Mouse (Mus musculus) midbrain, embryonic 12.5 days (tissue): ENCODE data around the gene Farp2. TPM values are rescaled to one million over a fixed set of nuclear protein-coding genes. Genes with fewer than 3 reads are reported as not detected.
A peak's percentile ranks its signal among the peaks of the same experiment; 100 is the strongest.

Experiments used
- ATAC-seq: fragments of 200-750 bp; cut with Nextera tagmentation; 2 replicates; pipeline ENCODE4 v1.8.0; 2017; ENCODE audit warnings: low read depth, moderate TSS enrichment, moderate library complexity; ENCODE audit not compliant: low FRiP score
- H3K27ac ChIP-seq: fragments of 300-500 bp; sonication (generic); replicated peaks from 2 replicates; pipeline ENCODE4 v1.5.1; 2016; ENCODE audit warnings: mild to moderate bottlenecking
- H3K27me3 ChIP-seq: fragments of 300-500 bp; sonication (generic); 2 replicates; pipeline ENCODE4 v1.6.1; 2016; ENCODE audit warnings: mild to moderate bottlenecking
- H3K36me3 ChIP-seq: fragments of 300-500 bp; sonication (generic); 2 replicates; pipeline ENCODE4 v1.6.1; 2016
- H3K4me1 ChIP-seq: fragments of 300-500 bp; sonication (generic); 2 replicates; pipeline ENCODE4 v1.6.1; 2016
- H3K4me2 ChIP-seq: fragments of 300-500 bp; sonication (generic); replicated peaks from 2 replicates; pipeline ENCODE4 v1.6.1; 2016; ENCODE audit warnings: mild to moderate bottlenecking, moderate library complexity
- H3K4me3 ChIP-seq: fragments of 300-500 bp; sonication (generic); 2 replicates; pipeline ENCODE4 v1.5.1; 2016; ENCODE audit warnings: mild to moderate bottlenecking
- H3K9ac ChIP-seq: fragments of 300-500 bp; sonication (generic); replicated peaks from 2 replicates; pipeline ENCODE4 v1.6.1; 2016; ENCODE audit warnings: mild to moderate bottlenecking, moderate library complexity
- H3K9me3 ChIP-seq: fragments of 300-500 bp; sonication (generic); 2 replicates; pipeline ENCODE4 v1.6.1; 2016; ENCODE audit warnings: mild to moderate bottlenecking
- WGBS: fragments of 180-500 bp; shearing (Covaris S2); methylation state at CpG from one replicate; pipeline ENCODE4 v1.1.7; 2016; 5-methylcytosine and 5-hydroxymethylcytosine counted together
- polyA plus RNA-seq: library from polyadenylated mRNA; unstranded; fragments of >200 nt; fragmentation: Nextera tagmentation; extraction: Ambion mirVana; gene quantifications from 2 replicates; pipeline ENCODE4 v1.2.1, GENCODE M21; 2016

Farp2 gene
- polyA plus RNA-seq, 1 experiment from 2014 or later = 5.5 TPM

DNA sequence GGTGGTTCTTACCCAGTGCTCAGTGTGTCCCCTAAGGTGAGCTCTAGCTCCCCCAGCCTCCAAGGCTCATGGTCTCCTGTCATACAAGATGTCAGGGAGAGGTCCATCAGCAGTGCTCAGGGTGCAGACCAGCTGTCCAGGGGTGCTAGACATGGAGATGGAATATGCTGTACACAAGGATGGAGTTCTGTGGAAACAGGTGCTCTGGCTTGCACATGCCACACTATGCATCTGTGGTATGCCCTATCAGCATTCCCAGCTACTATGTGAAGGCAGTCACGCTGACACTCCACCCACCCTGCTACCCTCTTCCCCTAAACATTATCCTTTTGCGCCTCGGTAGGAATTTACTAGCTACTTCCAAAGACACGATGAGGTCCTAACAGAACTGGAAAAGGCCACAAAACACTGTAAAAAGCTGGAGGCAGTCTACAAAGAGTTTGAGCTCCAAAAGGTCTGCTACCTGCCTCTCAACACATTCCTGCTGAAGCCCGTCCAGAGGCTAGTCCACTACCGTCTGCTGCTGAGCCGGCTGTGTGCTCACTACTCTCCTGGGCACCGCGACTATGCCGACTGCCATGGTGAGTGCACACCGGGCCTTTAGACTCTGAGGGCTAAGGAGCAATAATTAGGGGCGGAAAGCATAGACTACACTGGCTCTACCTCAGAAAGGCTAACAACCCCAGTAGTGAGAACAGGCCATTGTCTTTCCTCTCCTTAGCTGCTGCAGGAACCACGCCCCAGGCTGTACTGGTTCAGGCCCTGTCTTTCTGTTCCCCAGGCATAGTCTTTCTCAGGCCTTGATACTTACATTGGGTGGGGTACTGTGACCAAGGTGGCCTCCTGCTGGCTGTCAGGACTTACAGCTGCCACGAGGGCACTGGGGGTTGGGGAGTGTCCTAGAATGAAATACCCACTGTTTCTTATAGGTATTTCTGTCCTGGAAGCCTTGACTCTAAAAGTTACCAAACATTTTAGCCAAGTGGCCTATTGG lies 95.5 kb downstream of the Farp2 start:
- Histone ChIP-seq H3K4me1 (no peaks in the 10 kb centered on the region), H3K9ac (no peak overlapping the region), H3K27ac (no peak overlapping the region), H3K4me3 (no peak overlapping the region), H3K9me3 (no peaks in the 10 kb centered on the region), H3K27me3 (no peaks in the 10 kb centered on the region), H3K4me2 (no peak overlapping the region), H3K36me3 (no peaks in the 10 kb centered on the region)
- ATAC-seq = no peak
- 87% methylated on average over 14 of the region's 14 CpGs for WGBS

DNA sequence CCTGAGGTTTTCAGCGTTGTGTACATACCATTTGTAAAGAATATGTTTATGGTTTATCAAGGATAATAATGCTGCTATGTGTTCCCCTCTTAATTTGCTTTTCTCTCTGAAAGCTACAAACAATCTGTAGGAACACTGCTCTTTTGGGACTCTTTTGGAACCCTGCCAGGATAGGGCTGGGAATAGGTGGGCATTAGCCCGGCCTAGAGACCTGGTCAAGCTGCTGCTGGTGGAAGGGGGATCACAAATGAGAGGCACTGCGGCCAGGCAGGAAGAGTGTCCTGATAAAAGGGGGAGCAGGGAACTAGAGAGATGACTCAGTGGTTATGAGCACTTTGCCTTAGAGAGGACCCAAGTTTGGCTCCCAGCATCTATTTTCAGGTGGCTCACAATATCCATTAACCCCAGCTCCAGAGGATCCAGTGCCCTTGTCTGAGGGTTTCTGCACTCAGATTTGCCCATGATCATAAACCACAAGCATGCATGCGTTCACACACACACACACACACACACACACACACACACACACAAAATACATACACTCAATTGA lies 96.9 kb downstream of the Farp2 start:
- Histone ChIP-seq H3K9ac (no peak overlapping the region), H3K4me3 (no peak overlapping the region), H3K36me3 (no peaks in the 10 kb centered on the region), H3K9me3 (no peaks in the 10 kb centered on the region), H3K27ac (no peak overlapping the region), H3K4me1 (no peaks in the 10 kb centered on the region), H3K27me3 (no peaks in the 10 kb centered on the region), H3K4me2 (no peak overlapping the region)
- WGBS = 78% methylated on average over 4 of the region's 4 CpGs
- no peak for ATAC-seq

DNA sequence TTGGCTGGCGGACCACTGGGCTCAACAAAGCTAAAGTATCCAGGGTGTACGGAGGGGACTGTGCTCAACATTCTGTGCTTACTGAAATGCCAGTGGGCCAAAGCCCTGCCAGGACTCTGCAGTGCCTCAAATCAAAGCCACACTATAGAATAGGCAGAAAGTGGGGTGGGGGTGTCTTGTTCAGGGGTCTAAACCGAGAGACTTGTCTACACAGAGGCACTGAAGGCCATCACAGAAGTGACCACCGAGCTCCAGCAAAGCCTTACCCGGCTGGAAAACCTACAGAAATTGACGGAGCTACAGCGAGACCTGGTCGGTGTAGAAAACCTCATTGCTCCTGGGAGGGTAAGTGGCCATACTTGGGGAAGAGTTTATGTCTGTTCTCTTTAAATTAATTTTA lies 97.9 kb downstream of the Farp2 start:
- no peak for ATAC-seq
- Histone ChIP-seq H3K36me3 (no peaks in the 10 kb centered on the region), H3K27me3 (no peaks in the 10 kb centered on the region), H3K4me3 (no peak overlapping the region), H3K4me1 (no peaks in the 10 kb centered on the region), H3K9ac (no peak overlapping the region), H3K27ac (no peak overlapping the region), H3K4me2 (no peak overlapping the region), H3K9me3 (no peaks in the 10 kb centered on the region)
- 94% methylated on average over 8 of the region's 8 CpGs for WGBS

GRCm38 (mm10) chr1:93618059-93618748 lies 106.3 kb downstream of the Farp2 start:
- Histone ChIP-seq H3K4me3 (no peak overlapping the region), H3K27ac (no peak overlapping the region), H3K36me3 (peaks cover 27% of the 10 kb centered on the region), H3K9me3 (no peaks in the 10 kb centered on the region), H3K4me1 (no peaks in the 10 kb centered on the region), H3K27me3 (no peaks in the 10 kb centered on the region), H3K4me2 (no peak overlapping the region), H3K9ac (no peak overlapping the region)
- no peak for ATAC-seq
- 86% methylated on average over 4 of the region's 4 CpGs for WGBS

DNA sequence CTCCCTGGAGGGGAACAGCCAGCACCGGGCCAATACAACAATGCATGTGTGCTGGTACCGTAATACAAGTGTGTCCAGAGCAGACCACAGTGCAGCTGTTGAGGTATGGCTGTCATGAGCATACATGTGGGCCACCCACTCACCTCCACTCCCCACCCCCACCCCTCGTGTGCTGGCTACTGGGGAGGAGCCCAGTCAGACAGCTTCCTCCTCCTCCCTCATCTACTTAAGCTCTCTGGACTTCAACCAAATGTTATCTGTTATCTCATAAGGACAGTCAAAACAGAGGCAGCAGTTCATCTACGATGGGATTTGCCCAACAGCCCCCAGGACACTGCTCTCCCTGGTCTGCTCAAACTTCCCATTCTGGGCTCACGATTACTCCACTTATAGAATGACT lies 107.1 kb downstream of the Farp2 start:
- no peaks in the 10 kb centered on the region for H3K9me3 ChIP-seq
- no peaks in the 10 kb centered on the region for H3K4me1 ChIP-seq
- peaks cover 34% of the 10 kb centered on the region for H3K36me3 ChIP-seq
- 82% methylated on average over 5 of the region's 5 CpGs for WGBS
- H3K9ac ChIP-seq = no peak overlapping the region
- no peaks in the 10 kb centered on the region for H3K27me3 ChIP-seq
- H3K4me2 ChIP-seq = no peak overlapping the region
- H3K4me3 ChIP-seq = no peak overlapping the region
- ATAC-seq = no peak
- no peak overlapping the region for H3K27ac ChIP-seq

GRCm38 (mm10) chr1:93624502-93624901 lies 112.6 kb downstream of the Farp2 start:
- Histone ChIP-seq H3K4me2 (no peak overlapping the region), H3K9me3 (no peaks in the 10 kb centered on the region), H3K4me3 (no peak overlapping the region), H3K9ac (no peak overlapping the region), H3K27me3 (no peaks in the 10 kb centered on the region), H3K4me1 (no peaks in the 10 kb centered on the region), H3K27ac (no peak overlapping the region), H3K36me3 (peaks cover 89% of the 10 kb centered on the region)
- no peak for ATAC-seq
- 90% methylated on average over 1 of the region's 1 CpGs for WGBS

DNA sequence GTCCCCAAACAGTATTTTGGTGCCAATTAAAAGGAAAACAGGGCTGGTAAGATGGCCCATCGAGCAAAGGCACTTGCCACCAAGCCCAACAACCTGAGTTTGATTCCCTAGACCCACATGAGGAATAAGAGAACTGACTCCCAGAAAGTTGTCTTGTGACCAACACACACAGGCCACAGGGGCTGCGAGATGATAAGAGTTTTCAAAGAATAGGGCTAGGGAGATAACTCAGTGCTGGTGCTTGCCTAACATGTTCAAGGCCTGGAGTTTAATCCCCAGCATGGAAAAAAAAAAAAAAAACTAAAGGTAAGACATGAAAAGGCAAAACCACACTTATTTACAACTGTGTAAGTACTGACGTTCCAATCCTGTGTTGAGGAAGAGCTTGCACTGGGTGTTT lies 118.9 kb downstream of the Farp2 start:
- peaks cover 39% of the 10 kb centered on the region for H3K36me3 ChIP-seq
- no peak overlapping the region for H3K9ac ChIP-seq
- no peak overlapping the region for H3K4me3 ChIP-seq
- no peak overlapping the region for H3K27ac ChIP-seq
- H3K4me1 ChIP-seq = peaks cover 21% of the 10 kb centered on the region
- no peaks in the 10 kb centered on the region for H3K27me3 ChIP-seq
- no peak for ATAC-seq
- no peak overlapping the region for H3K4me2 ChIP-seq
- 92% methylated on average over 3 of the region's 3 CpGs for WGBS
- H3K9me3 ChIP-seq = no peaks in the 10 kb centered on the region

GRCm38 (mm10) chr1:93632723-93633122 lies 120.8 kb downstream of the Farp2 start:
- WGBS = 90% methylated on average over 3 of the region's 3 CpGs
- no peak overlapping the region for H3K4me2 ChIP-seq
- no peaks in the 10 kb centered on the region for H3K9me3 ChIP-seq
- no peaks in the 10 kb centered on the region for H3K27me3 ChIP-seq
- ATAC-seq = no peak
- no peak overlapping the region for H3K9ac ChIP-seq
- H3K4me3 ChIP-seq = no peak overlapping the region
- no peak overlapping the region for H3K27ac ChIP-seq
- H3K4me1 ChIP-seq = peaks cover 25% of the 10 kb centered on the region
- H3K36me3 ChIP-seq = peaks cover 20% of the 10 kb centered on the region

GRCm38 (mm10) chr1:93634481-93634891 lies 122.6 kb downstream of the Farp2 start:
- whole genome bisulfite sequencing = 13% methylated on average over 6 of the region's 6 CpGs
- Histone ChIP-seq H3K4me2 (peak overlapping the region; percentile 85), H3K27ac (peak overlapping the region; percentile 83), H3K4me3 (peak overlapping the region; percentile 73), H3K9me3 (no peaks in the 10 kb centered on the region), H3K9ac (peak overlapping the region; percentile 87), H3K27me3 (no peaks in the 10 kb centered on the region), H3K4me1 (peaks cover 25% of the 10 kb centered on the region), H3K36me3 (peaks cover 3% of the 10 kb centered on the region; the same call in 1 of the 2 replicates)
- no peak for ATAC-seq

DNA sequence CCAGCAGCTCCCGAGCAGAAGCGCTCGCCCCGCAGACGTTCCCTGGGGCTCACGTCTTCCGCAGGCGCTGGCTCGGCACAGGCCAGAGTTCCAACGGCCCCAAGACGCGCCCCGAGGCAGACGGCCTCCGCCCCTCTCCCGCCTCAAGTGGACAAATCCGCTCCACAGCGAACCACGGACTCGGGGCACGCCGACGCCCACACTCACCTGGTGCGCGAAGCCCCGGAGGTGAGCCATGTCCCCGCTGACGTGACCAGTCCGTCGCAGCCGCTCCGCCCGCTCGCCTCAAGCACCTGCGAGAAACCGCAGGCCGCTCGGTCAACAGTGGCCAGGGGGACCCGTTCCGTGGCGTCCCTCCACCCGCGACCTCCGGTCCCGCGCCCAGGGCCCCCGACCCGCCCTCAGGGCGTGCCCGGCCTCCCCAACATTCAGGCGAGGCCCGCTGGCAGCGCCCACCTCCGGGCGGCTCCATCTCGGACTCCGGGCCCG lies 123.3 kb downstream of the Farp2 start:
- under 1% methylated on average over 53 of the region's 58 CpGs for WGBS
- no peaks in the 10 kb centered on the region for H3K27me3 ChIP-seq
- ATAC-seq = no peak
- peak overlapping the region; percentile 87 for H3K9ac ChIP-seq
- peak overlapping the region; percentile 85 for H3K4me2 ChIP-seq
- peak overlapping the region; percentile 73 for H3K4me3 ChIP-seq
- peaks cover 25% of the 10 kb centered on the region for H3K4me1 ChIP-seq
- peak overlapping the region; percentile 83 for H3K27ac ChIP-seq
- H3K9me3 ChIP-seq = no peaks in the 10 kb centered on the region
- peaks cover 3% of the 10 kb centered on the region; the same call in 1 of the 2 replicates for H3K36me3 ChIP-seq

GRCm38 (mm10) chr1:93635580-93636192 lies 123.8 kb downstream of the Farp2 start:
- Histone ChIP-seq H3K9me3 (no peaks in the 10 kb centered on the region), H3K27ac (peak overlapping the region; percentile 83), H3K36me3 (peaks cover 3% of the 10 kb centered on the region; the same call in 1 of the 2 replicates), H3K4me2 (peak overlapping the region; percentile 85), H3K4me1 (peaks cover 25% of the 10 kb centered on the region), H3K27me3 (no peaks in the 10 kb centered on the region), H3K9ac (peak overlapping the region; percentile 87), H3K4me3 (peak overlapping the region; percentile 73)
- peak; percentile 99 for ATAC-seq
- WGBS = 2% methylated on average over 44 of the region's 44 CpGs
